Mouse (Mus musculus): ENCODE data around the gene Slc22a13. TPM values are rescaled to one million over a fixed set of nuclear protein-coding genes. Genes with fewer than 3 reads are reported as not detected.

Slc22a13 gene
- polyA plus RNA-seq, 1 experiment from 2014 or later, result not detected

GRCm38 (mm10) chr9:119151751-119152150, 57.1 kb downstream of the Slc22a13 start:
- H3K9ac ChIP-seq (replicated peaks; ENCODE audit: low read depth, low read length), result no peak overlapping the region
- WGBS, result 50% methylated on average over 2 of the region's 2 CpGs
- no peak overlapping the region for H3K4me2 ChIP-seq (ENCODE audit: low read depth, low read length)

GRCm38 (mm10) chr9:119149601-119150000, 59.3 kb downstream of the Slc22a13 start:
- H3K27me3 ChIP-seq (ENCODE audit: control insufficient read depth, insufficient read depth, low read length), result no peaks in the 10 kb centered on the region
- no peak for ATAC-seq (ENCODE audit: low read depth)
- no peaks in the 10 kb centered on the region for H3K4me1 ChIP-seq (ENCODE audit: control insufficient read depth, insufficient read depth, low read length)
- H3K9me3 ChIP-seq (ENCODE audit: control insufficient read depth, low read length), result no peaks in the 10 kb centered on the region
- no peak overlapping the region for H3K4me3 ChIP-seq (ENCODE audit: low read depth, low read length)
- no peak overlapping the region for H3K4me2 ChIP-seq (ENCODE audit: low read depth, low read length)
- WGBS, result 35% methylated on average over 5 of the region's 5 CpGs
- no peak overlapping the region for H3K9ac ChIP-seq (replicated peaks; ENCODE audit: low read depth, low read length)
- H3K36me3 ChIP-seq (ENCODE audit: control insufficient read depth, insufficient read depth, low read length), result no peaks in the 10 kb centered on the region
- no peak overlapping the region for H3K27ac ChIP-seq (ENCODE audit: low read depth, low read length)

More at GRCm38 (mm10) chr9:119151751-119152150, 57.1 kb downstream of the Slc22a13 start:
- H3K4me3 ChIP-seq (ENCODE audit: low read depth, low read length), result no peak overlapping the region
- no peaks in the 10 kb centered on the region for H3K36me3 ChIP-seq (ENCODE audit: control insufficient read depth, insufficient read depth, low read length)
- ATAC-seq (ENCODE audit: low read depth), result no peak
- no peaks in the 10 kb centered on the region for H3K9me3 ChIP-seq (ENCODE audit: control insufficient read depth, low read length)
- H3K27me3 ChIP-seq (ENCODE audit: control insufficient read depth, insufficient read depth, low read length), result no peaks in the 10 kb centered on the region
- H3K4me1 ChIP-seq (ENCODE audit: control insufficient read depth, insufficient read depth, low read length), result no peaks in the 10 kb centered on the region
- no peak overlapping the region for H3K27ac ChIP-seq (ENCODE audit: low read depth, low read length)

GRCm38 (mm10) chr9:119146098-119146770, 62.7 kb downstream of the Slc22a13 start:
- Histone ChIP-seq H3K9me3 (ENCODE audit: control insufficient read depth, low read length) (no peaks in the 10 kb centered on the region), H3K27me3 (ENCODE audit: control insufficient read depth, insufficient read depth, low read length) (no peaks in the 10 kb centered on the region), H3K4me3 (ENCODE audit: low read depth, low read length) (no peak overlapping the region), H3K4me2 (ENCODE audit: low read depth, low read length) (no peak overlapping the region), H3K27ac (ENCODE audit: low read depth, low read length) (no peak overlapping the region), H3K36me3 (ENCODE audit: control insufficient read depth, insufficient read depth, low read length) (no peaks in the 10 kb centered on the region), H3K4me1 (ENCODE audit: control insufficient read depth, insufficient read depth, low read length) (no peaks in the 10 kb centered on the region), H3K9ac (replicated peaks; ENCODE audit: low read depth, low read length) (no peak overlapping the region)
- WGBS, result 78% methylated on average over 13 of the region's 13 CpGs
- no peak for ATAC-seq (ENCODE audit: low read depth)

GRCm38 (mm10) chr9:119145638-119146037, 63.3 kb downstream of the Slc22a13 start:
- Histone ChIP-seq H3K4me2 (ENCODE audit: low read depth, low read length) (no peak overlapping the region), H3K9ac (replicated peaks; ENCODE audit: low read depth, low read length) (no peak overlapping the region), H3K27ac (ENCODE audit: low read depth, low read length) (no peak overlapping the region), H3K4me3 (ENCODE audit: low read depth, low read length) (no peak overlapping the region), H3K9me3 (ENCODE audit: control insufficient read depth, low read length) (no peaks in the 10 kb centered on the region), H3K27me3 (ENCODE audit: control insufficient read depth, insufficient read depth, low read length) (no peaks in the 10 kb centered on the region), H3K36me3 (ENCODE audit: control insufficient read depth, insufficient read depth, low read length) (no peaks in the 10 kb centered on the region), H3K4me1 (ENCODE audit: control insufficient read depth, insufficient read depth, low read length) (no peaks in the 10 kb centered on the region)
- no peak for ATAC-seq (ENCODE audit: low read depth)
- WGBS, result 72% methylated on average over 6 of the region's 6 CpGs

GRCm38 (mm10) chr9:119145137-119145536, 63.8 kb downstream of the Slc22a13 start:
- H3K27me3 ChIP-seq (ENCODE audit: control insufficient read depth, insufficient read depth, low read length), result no peaks in the 10 kb centered on the region
- no peak overlapping the region for H3K4me2 ChIP-seq (ENCODE audit: low read depth, low read length)
- ATAC-seq (ENCODE audit: low read depth), result no peak
- 60% methylated on average over 10 of the region's 10 CpGs for WGBS
- H3K9ac ChIP-seq (replicated peaks; ENCODE audit: low read depth, low read length), result no peak overlapping the region
- no peak overlapping the region for H3K27ac ChIP-seq (ENCODE audit: low read depth, low read length)
- H3K9me3 ChIP-seq (ENCODE audit: control insufficient read depth, low read length), result no peaks in the 10 kb centered on the region
- no peak overlapping the region for H3K4me3 ChIP-seq (ENCODE audit: low read depth, low read length)
- no peaks in the 10 kb centered on the region for H3K36me3 ChIP-seq (ENCODE audit: control insufficient read depth, insufficient read depth, low read length)
- H3K4me1 ChIP-seq (ENCODE audit: control insufficient read depth, insufficient read depth, low read length), result no peaks in the 10 kb centered on the region

- Histone ChIP-seq H3K4me2 (ENCODE audit: low read depth, low read length) (no peak overlapping the region), H3K4me3 (ENCODE audit: low read depth, low read length) (no peak overlapping the region), H3K9ac (replicated peaks; ENCODE audit: low read depth, low read length) (no peak overlapping the region), H3K27me3 (ENCODE audit: control insufficient read depth, insufficient read depth, low read length) (no peaks in the 10 kb centered on the region), H3K27ac (ENCODE audit: low read depth, low read length) (no peak overlapping the region), H3K36me3 (ENCODE audit: control insufficient read depth, insufficient read depth, low read length) (no peaks in the 10 kb centered on the region), H3K4me1 (ENCODE audit: control insufficient read depth, insufficient read depth, low read length) (no peaks in the 10 kb centered on the region), H3K9me3 (ENCODE audit: control insufficient read depth, low read length) (no peaks in the 10 kb centered on the region)
- WGBS, result 85% methylated on average over 8 of the region's 8 CpGs
- ATAC-seq (ENCODE audit: low read depth), result no peak
Observed at GRCm38 (mm10) chr9:119144696-119145095, 64.2 kb downstream of the Slc22a13 start.

GRCm38 (mm10) chr9:119143372-119143771, 65.5 kb downstream of the Slc22a13 start:
- H3K27me3 ChIP-seq (ENCODE audit: control insufficient read depth, insufficient read depth, low read length), result no peaks in the 10 kb centered on the region
- no peak for ATAC-seq (ENCODE audit: low read depth)
- no peak overlapping the region for H3K4me2 ChIP-seq (ENCODE audit: low read depth, low read length)
- H3K4me1 ChIP-seq (ENCODE audit: control insufficient read depth, insufficient read depth, low read length), result no peaks in the 10 kb centered on the region
- H3K36me3 ChIP-seq (ENCODE audit: control insufficient read depth, insufficient read depth, low read length), result no peaks in the 10 kb centered on the region
- no peak overlapping the region for H3K9ac ChIP-seq (replicated peaks; ENCODE audit: low read depth, low read length)
- H3K27ac ChIP-seq (ENCODE audit: low read depth, low read length), result no peak overlapping the region
- WGBS, result 74% methylated on average over 9 of the region's 9 CpGs
- no peak overlapping the region for H3K4me3 ChIP-seq (ENCODE audit: low read depth, low read length)
- H3K9me3 ChIP-seq (ENCODE audit: control insufficient read depth, low read length), result no peaks in the 10 kb centered on the region

Other genes with a start within 250 kb of the Slc22a13 start
- 3.6 and 5.9 TPM in 2 replicates for gene Vill, start 156.3 kb downstream of the Slc22a13 start, polyA plus RNA-seq (2014; fragmentation: Nextera tagmentation; extraction: Ambion mirVana)
- 14.7 and 19.9 TPM in 2 replicates for gene Plcd1, start 115.6 kb downstream of the Slc22a13 start, polyA plus RNA-seq (2014; fragmentation: Nextera tagmentation; extraction: Ambion mirVana)
- 1.1 and 1.2 TPM in 2 replicates for gene Dlec1, start 106.6 kb downstream of the Slc22a13 start, polyA plus RNA-seq (2014; fragmentation: Nextera tagmentation; extraction: Ambion mirVana)
- gene Acaa1b, start 52.0 kb downstream of the Slc22a13 start, polyA plus RNA-seq (2014; fragmentation: Nextera tagmentation; extraction: Ambion mirVana), result 3.1 and 4.8 TPM in 2 replicates
- not detected in 2 replicates for gene Gm47289, start 49.9 kb downstream of the Slc22a13 start, polyA plus RNA-seq (2014; fragmentation: Nextera tagmentation; extraction: Ambion mirVana)
- gene Oxsr1, start 113.3 kb upstream of the Slc22a13 start, polyA plus RNA-seq (2014; fragmentation: Nextera tagmentation; extraction: Ambion mirVana), result 16.2 and 17.0 TPM in 2 replicates
- 95.4 and 100 TPM in 2 replicates for gene Acaa1a, start 130.6 kb upstream of the Slc22a13 start, polyA plus RNA-seq (2014; fragmentation: Nextera tagmentation; extraction: Ambion mirVana)
- gene Myd88, start 132.3 kb upstream of the Slc22a13 start, polyA plus RNA-seq (2014; fragmentation: Nextera tagmentation; extraction: Ambion mirVana), result 2.8 and 6.4 TPM in 2 replicates
- gene Xylb, start 148.3 kb upstream of the Slc22a13 start, polyA plus RNA-seq (2014; fragmentation: Nextera tagmentation; extraction: Ambion mirVana), result 2.5 and 3.8 TPM in 2 replicates
- not detected in 2 replicates for gene Slc22a14, start 156.5 kb upstream of the Slc22a13 start, polyA plus RNA-seq (2014; fragmentation: Nextera tagmentation; extraction: Ambion mirVana)
- 45.0 and 49.7 TPM in 2 replicates for gene Acvr2b, start 193.0 kb upstream of the Slc22a13 start, polyA plus RNA-seq (2014; fragmentation: Nextera tagmentation; extraction: Ambion mirVana)
- gene Exog, start 235.8 kb upstream of the Slc22a13 start, polyA plus RNA-seq (2014; fragmentation: Nextera tagmentation; extraction: Ambion mirVana), result 58.2 and 59.0 TPM in 2 replicates

Data from neural tube, embryonic 14.5 days (tissue).